Comparison of ENCODE assay signal across 28 mouse cellular contexts in the genomic region with DNA sequence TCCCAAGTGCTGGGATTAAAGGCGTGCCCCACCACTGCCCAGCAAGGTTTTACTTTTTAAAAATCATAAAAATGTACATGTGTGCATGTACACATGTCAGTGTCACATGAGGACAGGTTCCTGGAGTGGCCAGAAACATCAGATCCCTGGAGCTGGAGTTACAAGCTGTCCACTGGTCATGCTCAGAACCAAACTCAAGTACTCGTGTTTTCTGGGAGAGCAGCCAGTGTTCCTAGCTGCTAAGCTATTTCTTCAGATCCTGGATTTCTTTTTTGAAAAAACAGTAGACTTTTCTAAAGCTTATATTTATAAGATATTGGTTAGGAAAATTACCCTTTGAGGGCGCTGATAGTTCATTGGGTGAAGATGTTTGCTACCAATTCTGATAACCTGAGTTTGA.
"Had no signal": no experiment of that assay in that cellular context is flagged by ENCODE, and none has a peak within 500 bp of the region (broad histone marks: within the 10 kb centered on the region; RNA-seq: fewer than 3 reads in every experiment).

No protein-coding gene starts in this region.

- H3K27ac ChIP-seq: embryonic facial prominence, embryonic 10.5 days; embryonic facial prominence, embryonic 12.5 days; embryonic facial prominence, embryonic 13.5 days; embryonic facial prominence, embryonic 15.5 days; forebrain, embryonic 10.5 days; forebrain, embryonic 12.5 days; forebrain, embryonic 13.5 days; forebrain, embryonic 15.5 days; gastrocnemius, adult 2 months; heart, adult 2 months had no signal

- H3K4me3 ChIP-seq: embryonic facial prominence, embryonic 12.5 days; embryonic facial prominence, embryonic 15.5 days; erythroblast, embryonic 14.5 days; forebrain, embryonic 10.5 days; forebrain, embryonic 12.5 days; forebrain, embryonic 13.5 days; forebrain, embryonic 15.5 days; gastrocnemius, adult 2 months; heart, adult 2 months had no signal

- H3K9ac ChIP-seq: embryonic facial prominence, embryonic 12.5 days; embryonic facial prominence, embryonic 13.5 days; embryonic facial prominence, embryonic 15.5 days; forebrain, embryonic 12.5 days; forebrain, embryonic 13.5 days; forebrain, embryonic 15.5 days; forebrain, postnatal 0 days had no signal

- H3K36me3 ChIP-seq: embryonic facial prominence, embryonic 10.5 days; embryonic facial prominence, embryonic 12.5 days; embryonic facial prominence, embryonic 13.5 days; embryonic facial prominence, embryonic 15.5 days; forebrain, embryonic 10.5 days; forebrain, embryonic 12.5 days; forebrain, embryonic 15.5 days had no signal

- H3K9me3 ChIP-seq: embryonic facial prominence, embryonic 10.5 days; embryonic facial prominence, embryonic 12.5 days; embryonic facial prominence, embryonic 13.5 days; embryonic facial prominence, embryonic 15.5 days; forebrain, embryonic 10.5 days; forebrain, embryonic 12.5 days; forebrain, embryonic 13.5 days; forebrain, embryonic 15.5 days had no signal

- DNase-seq: cerebellum, adult 8-10 months; cerebellum, adult 9-10 months; cerebellum, adult 9-11 months; cerebellum, postnatal 10 days; cerebellum, postnatal 14 days; cerebellum, postnatal 25 days; cerebellum, postnatal 36 days; embryo, embryonic 11 days; forebrain, postnatal 0 days; gastrocnemius, adult 2 months; gastrocnemius, postnatal 10 days; gastrocnemius, postnatal 14 days; gastrocnemius, postnatal 25 days; gastrocnemius, postnatal 36 days; heart, adult 11 months; heart, adult 18-20 months; heart, adult 2 months had no signal

- H3K27me3 ChIP-seq: embryonic facial prominence, embryonic 12.5 days; embryonic facial prominence, embryonic 13.5 days; embryonic facial prominence, embryonic 15.5 days; forebrain, embryonic 12.5 days; forebrain, embryonic 13.5 days; forebrain, embryonic 15.5 days had no signal

- H3K4me2 ChIP-seq: embryonic facial prominence, embryonic 12.5 days; embryonic facial prominence, embryonic 13.5 days; embryonic facial prominence, embryonic 15.5 days; forebrain, embryonic 12.5 days; forebrain, embryonic 13.5 days; forebrain, embryonic 15.5 days had no signal

- ATAC-seq: forebrain, embryonic 13.5 days; forebrain, embryonic 14.5 days; forebrain, embryonic 15.5 days; forebrain, embryonic 16.5 days; forebrain, postnatal 0 days had no signal
